Mouse (Mus musculus): ENCODE measurements around the gene Tspan5.

The Tspan5 gene

GRCm38 (mm10) chr3:138741649-138742565 lies at the start of gene Tspan5:
Gene Tspan5 (plus strand): TSS chr3:138742195.
- DNase-seq: peak; percentile 83 to 91

- DNase-seq: no peak
These were observed 49.7 kb upstream of the Tspan5 start for GRCm38 (mm10) chr3:138692302-138692701.

GRCm38 (mm10) chr3:138703399-138703798 lies 38.6 kb upstream of the Tspan5 start:
- DNase-seq: no peak

- no peak for DNase-seq
These were observed 37.5 kb upstream of the Tspan5 start for GRCm38 (mm10) chr3:138704469-138704868.

- no peak for DNase-seq
These were observed 36.1 kb upstream of the Tspan5 start for GRCm38 (mm10) chr3:138705875-138706274.

- no peak for DNase-seq
These were observed 32.8 kb upstream of the Tspan5 start for GRCm38 (mm10) chr3:138709183-138709582.

- no peak for DNase-seq
These were observed 30.0 kb upstream of the Tspan5 start for GRCm38 (mm10) chr3:138711971-138712370.

GRCm38 (mm10) chr3:138712452-138713140 lies 29.4 kb upstream of the Tspan5 start:
- DNase-seq: no peak

- no peak for DNase-seq
These were observed 28.9 kb upstream of the Tspan5 start for GRCm38 (mm10) chr3:138713141-138713540.

GRCm38 (mm10) chr3:138714788-138715187 lies 27.2 kb upstream of the Tspan5 start:
- no peak for DNase-seq

- no peak for DNase-seq
These were observed 26.8 kb upstream of the Tspan5 start for GRCm38 (mm10) chr3:138715212-138715611.

- DNase-seq: no peak
These were observed 25.0 kb upstream of the Tspan5 start for GRCm38 (mm10) chr3:138717040-138717439.

GRCm38 (mm10) chr3:138722152-138722551 lies 19.8 kb upstream of the Tspan5 start:
- DNase-seq: no peak

GRCm38 (mm10) chr3:138727571-138727970 lies 14.4 kb upstream of the Tspan5 start:
- DNase-seq: no peak

GRCm38 (mm10) chr3:138728840-138729239 lies 13.2 kb upstream of the Tspan5 start:
- no peak for DNase-seq

GRCm38 (mm10) chr3:138730812-138731211 lies 11.2 kb upstream of the Tspan5 start:
- no peak for DNase-seq

- no peak for DNase-seq
These were observed 6.2 kb upstream of the Tspan5 start for GRCm38 (mm10) chr3:138735760-138736159.

- DNase-seq: no peak
These were observed 2.8 kb upstream of the Tspan5 start for GRCm38 (mm10) chr3:138739150-138739700.

- no peak for DNase-seq
These were observed 1.7 kb upstream of the Tspan5 start for GRCm38 (mm10) chr3:138740291-138740690.

GRCm38 (mm10) chr3:138740843-138741540 lies 1.0 kb upstream of the Tspan5 start:
- no peak for DNase-seq

GRCm38 (mm10) chr3:138742566-138742930 lies 553 bp downstream of the Tspan5 start:
- peak; percentile 37 to 46 for DNase-seq

- peak; percentile 63 to 78 for DNase-seq
These were observed 1.2 kb downstream of the Tspan5 start for GRCm38 (mm10) chr3:138743061-138743671.
